Mouse (Mus musculus) gastrocnemius, adult 2 months (tissue): Measurements from ENCODE around the gene Phgr1. TPM values are rescaled to one million over a fixed set of nuclear protein-coding genes. Genes with fewer than 3 reads are reported as not detected.

Experiments
- DNase-seq: peaks from one replicate; pipeline ENCODE4 v3.0.0; 2022
- H3K27ac ChIP-seq: fragments of 200-600 bp; 2 replicates; pipeline ENCODE4 v1.8.1; 2022; ENCODE audit warnings: mild to moderate bottlenecking
- H3K4me3 ChIP-seq: fragments of 200-600 bp; 2 replicates; pipeline ENCODE4 v1.8.1; 2022; ENCODE audit warnings: mild to moderate bottlenecking, moderate library complexity
- CTCF ChIP-seq: fragments of 200-600 bp; IDR thresholded peaks from 2 replicates; pipeline ENCODE4 v1.8.1; 2022; ENCODE audit warnings: antibody characterized with exemption, mild to moderate bottlenecking, moderate library complexity
- intact Hi-C: fragments of 180-260 bp; cut with DNase I; formaldehyde crosslinking; loops from one replicate; pipeline ENCODE4 v1.15.1; 2025
- total RNA-seq, 2 experiments: library from RNA; stranded (reverse); gene quantifications; 2 replicates each; pipeline ENCODE4 v1.2.3; 2021

Phgr1 gene
- total RNA-seq, 2 experiments from 2014 or later: not detected

DNA sequence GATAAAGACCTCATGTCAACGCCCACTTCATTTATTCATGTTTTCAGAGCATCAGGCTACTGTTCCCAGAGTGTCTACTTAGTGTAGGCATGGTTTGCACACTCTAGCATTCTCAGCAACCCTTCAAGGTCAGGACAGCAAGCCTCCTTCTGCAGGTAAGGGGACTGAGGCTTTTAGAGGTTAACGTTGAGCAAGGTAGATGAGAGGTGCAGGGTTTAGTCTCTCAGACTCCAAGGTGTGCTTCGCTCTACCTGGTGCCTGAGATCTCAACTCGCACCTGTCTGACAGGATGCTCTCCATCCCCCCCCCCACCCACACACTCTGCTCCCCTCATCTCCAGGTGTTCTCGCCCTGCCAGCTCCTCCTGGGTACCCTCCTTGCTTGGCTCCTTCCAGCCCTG is 18.4 kb upstream of the Phgr1 start:
- Histone ChIP-seq H3K27ac (no peak overlapping the region), H3K4me3 (no peak overlapping the region)
- TF ChIP-seq CTCF: no peak
- intact Hi-C loops: no loop called here
- no peak for DNase-seq

GRCm38 (mm10) chr2:118755407-118755806 is 17.2 kb upstream of the Phgr1 start:
- H3K4me3 ChIP-seq: no peak overlapping the region
- H3K27ac ChIP-seq: no peak overlapping the region
- TF ChIP-seq CTCF: no peak
- intact Hi-C loops: no loop called here
- no peak for DNase-seq

DNA sequence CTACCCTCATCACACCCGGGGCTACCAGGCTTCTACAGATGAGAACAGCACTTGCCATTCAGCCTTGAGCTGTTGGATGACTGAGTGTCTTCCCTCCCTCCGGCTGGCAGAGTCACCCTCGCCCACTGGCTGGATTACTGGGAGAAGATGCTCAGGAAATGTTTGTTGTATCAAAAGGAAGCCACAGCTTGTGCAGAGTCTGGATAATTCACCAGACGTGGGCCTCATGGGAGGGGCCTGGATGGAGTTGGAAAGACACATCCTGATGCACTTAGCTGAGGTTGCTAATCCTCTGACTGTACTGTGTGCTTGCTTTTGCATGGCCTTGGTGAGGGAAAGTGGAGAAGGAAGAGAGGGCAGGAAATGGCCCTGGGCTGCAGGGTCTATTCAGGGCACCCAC is 16.5 kb upstream of the Phgr1 start:
- intact Hi-C loops: no loop called here
- no peak for DNase-seq
- H3K27ac ChIP-seq: no peak overlapping the region
- H3K4me3 ChIP-seq: no peak overlapping the region
- TF ChIP-seq CTCF: no peak

- H3K27ac ChIP-seq: no peak overlapping the region
- H3K4me3 ChIP-seq: no peak overlapping the region; the same call in 1 of the 2 replicates
- TF ChIP-seq CTCF: peak; percentile 55
- intact Hi-C loops: loop anchor here (10.0 kb wide), 1 partner anchor 215 kb away; no protein-coding TSS in a partner anchor
- no peak for DNase-seq
These were observed 12.7 kb upstream of the Phgr1 start for GRCm38 (mm10) chr2:118759828-118760227.

GRCm38 (mm10) chr2:118760311-118761025 is 12.1 kb upstream of the Phgr1 start:
- peak overlapping the region; percentile 93 for H3K27ac ChIP-seq
- no peak for TF ChIP-seq CTCF
- DNase-seq: no peak
- intact Hi-C loops: loop anchor here (1.0 to 10.0 kb wide), 2 partner anchors 14 to 214 kb away; no protein-coding TSS in a partner anchor
- H3K4me3 ChIP-seq: peak overlapping the region; percentile 70

DNA sequence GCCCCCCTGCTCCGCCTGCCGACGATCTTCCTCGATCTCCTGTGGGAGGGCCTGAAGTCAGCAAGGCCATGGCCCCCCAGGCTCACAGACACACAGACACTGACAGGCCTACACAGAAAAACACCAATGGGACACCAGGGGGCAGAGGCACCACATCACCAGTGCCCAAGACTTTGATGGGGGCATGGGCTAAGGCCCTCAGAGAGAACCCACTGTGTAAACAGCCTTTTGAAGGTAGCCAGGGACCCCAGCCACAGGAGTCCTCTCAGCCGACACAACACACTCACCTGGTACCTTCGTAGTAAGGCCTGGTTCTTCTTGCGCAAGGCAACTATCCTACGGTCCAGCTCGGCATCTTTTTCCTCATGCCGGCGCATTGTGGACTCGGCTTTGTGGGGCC is 11.2 kb upstream of the Phgr1 start:
- DNase-seq: peak; percentile 38
- intact Hi-C loops: loop anchor here (1.0 to 10.0 kb wide), 2 partner anchors 15 to 213 kb away; no protein-coding TSS in a partner anchor
- Histone ChIP-seq H3K27ac (peak overlapping the region; percentile 93), H3K4me3 (peak overlapping the region; percentile 70)
- TF ChIP-seq CTCF: peak; percentile 25; the same call in 1 of the 2 replicates

DNA sequence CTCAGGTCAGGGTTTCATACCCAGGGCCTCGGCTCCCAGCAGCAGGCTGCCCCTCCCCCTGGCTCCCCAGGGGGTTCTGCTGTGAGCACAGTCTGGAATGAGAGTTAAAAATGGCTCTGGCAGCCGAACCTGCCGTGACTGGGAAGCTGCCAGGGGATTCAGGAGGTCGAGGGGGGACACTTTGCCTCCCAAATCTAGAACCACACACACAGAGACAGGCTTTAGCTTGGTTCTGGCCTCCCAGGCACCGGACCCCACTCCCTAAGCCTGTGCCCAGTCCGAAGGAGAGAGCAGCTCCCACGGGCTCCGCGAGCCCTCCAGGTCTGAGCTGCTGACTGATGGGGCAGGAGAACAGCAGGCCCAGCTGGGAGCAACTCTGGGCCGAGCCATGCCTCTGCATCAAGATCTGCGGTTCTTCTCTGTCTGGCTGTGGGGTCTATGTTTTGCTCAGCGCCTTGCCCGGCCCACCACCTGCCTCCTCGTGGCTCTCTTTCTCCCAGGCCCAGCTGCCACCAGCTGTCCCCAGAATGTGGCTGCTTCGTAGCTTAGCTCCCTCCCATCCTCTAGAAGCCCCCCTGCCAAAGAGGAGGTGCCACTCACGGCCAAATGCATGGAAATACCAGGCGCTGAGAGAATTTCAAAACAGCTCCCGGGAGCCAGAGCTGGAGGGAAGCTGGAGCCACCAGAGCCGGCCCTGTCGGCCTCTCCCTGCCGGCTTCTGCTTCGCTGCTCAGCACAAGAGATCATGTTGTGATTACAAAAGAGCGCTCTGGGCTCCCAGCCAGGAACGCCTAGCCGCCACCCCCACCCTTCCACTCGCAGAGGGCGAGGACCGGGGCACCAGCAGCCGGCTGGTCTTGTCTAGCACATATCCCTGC is 10.4 kb upstream of the Phgr1 start, which contains the start of gene Ccdc9b:
Gene Ccdc9b, minus strand, starts transcription at position 756 of the 878 bp plus-strand sequence.
- intact Hi-C loops: loop anchor here (1.0 to 10.0 kb wide), 3 partner anchors 16 to 213 kb away; no protein-coding TSS in a partner anchor
- Histone ChIP-seq H3K4me3 (peak within 1 kb of the TSS; percentile 70), H3K27ac (peak within 1 kb of the TSS; percentile 93)
- TF ChIP-seq CTCF: no peak
- DNase-seq: peak; percentile 96

- intact Hi-C loops: loop anchor here (1.0 to 10.0 kb wide), 2 partner anchors 19 to 212 kb away; no protein-coding TSS in a partner anchor
- Histone ChIP-seq H3K27ac (peak overlapping the region; percentile 93), H3K4me3 (peak overlapping the region; percentile 70)
- no peak for DNase-seq
- TF ChIP-seq CTCF: no peak
These were observed 9.8 kb upstream of the Phgr1 start for GRCm38 (mm10) chr2:118762784-118763148.

- H3K4me3 ChIP-seq: peak overlapping the region; percentile 70; the same call in 1 of the 2 replicates
- intact Hi-C loops: loop anchor here (10.0 kb wide), 1 partner anchor 211 kb away; no protein-coding TSS in a partner anchor
- DNase-seq: peak; percentile 37
- no peak for TF ChIP-seq CTCF
- peak overlapping the region; percentile 93 for H3K27ac ChIP-seq
These were observed 9.1 kb upstream of the Phgr1 start for GRCm38 (mm10) chr2:118763469-118763868.

GRCm38 (mm10) chr2:118764094-118764831 is 8.3 kb upstream of the Phgr1 start:
- peak; percentile 56 for DNase-seq
- peak overlapping the region; percentile 45; the same call in 1 of the 2 replicates for H3K4me3 ChIP-seq
- peak; percentile 71 for TF ChIP-seq CTCF
- intact Hi-C loops: loop anchor here (2.0 to 10.0 kb wide), 2 partner anchors 119 to 211 kb away; no protein-coding TSS in a partner anchor
- H3K27ac ChIP-seq: peak overlapping the region; percentile 63

GRCm38 (mm10) chr2:118764875-118765274 is 7.7 kb upstream of the Phgr1 start:
- H3K4me3 ChIP-seq: no peak overlapping the region
- no peak for TF ChIP-seq CTCF
- intact Hi-C loops: loop anchor here (2.0 to 10.0 kb wide), 2 partner anchors 118 to 210 kb away; no protein-coding TSS in a partner anchor
- H3K27ac ChIP-seq: no peak overlapping the region
- DNase-seq: no peak
